Mouse (Mus musculus): Measurements from ENCODE around the gene Ccnb1ip1.
A peak's percentile ranks its signal among the peaks of the same experiment; 100 is the strongest.
"Not testable (repeated sequence)": the region's sequence is repeated elsewhere in the genome, so short reads cannot be mapped to it uniquely, and the experiment has no call there.

Gene Ccnb1ip1

GRCm38 (mm10) chr14:50807487-50808072 is at the start of gene Ccnb1ip1, which contains the start of gene Parp2:
TSS of gene Ccnb1ip1 (minus strand) at chr14:50807732.
TSS of gene Parp2 (plus strand) at chr14:50807841.
- peak; percentile 99 for DNase-seq

GRCm38 (mm10) chr14:50855788-50856187 is 48.3 kb upstream of the Ccnb1ip1 start:
- DNase-seq, result no peak

- peak; percentile 7 for DNase-seq
Observed at GRCm38 (mm10) chr14:50837236-50837635, 29.7 kb upstream of the Ccnb1ip1 start.

DNA sequence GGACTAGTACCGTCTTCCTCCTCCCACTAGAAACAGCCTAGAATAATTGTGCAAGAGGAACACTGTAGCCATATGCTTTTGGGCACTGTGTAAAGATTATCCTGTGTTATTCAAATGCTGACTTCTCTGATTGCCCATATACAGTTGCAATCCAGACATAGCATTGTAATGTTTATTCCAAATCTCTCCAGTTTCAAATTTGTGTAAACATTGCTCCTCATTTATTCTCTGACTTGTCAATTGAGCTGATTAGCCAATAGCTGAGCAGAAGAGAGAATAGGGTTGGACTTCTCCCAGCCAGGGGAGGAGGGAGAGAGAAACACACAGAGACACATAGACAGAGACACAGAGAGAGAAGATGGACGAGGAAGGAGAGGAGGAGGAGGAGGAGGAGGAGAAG is 26.9 kb upstream of the Ccnb1ip1 start:
- DNase-seq, result no peak

DNA sequence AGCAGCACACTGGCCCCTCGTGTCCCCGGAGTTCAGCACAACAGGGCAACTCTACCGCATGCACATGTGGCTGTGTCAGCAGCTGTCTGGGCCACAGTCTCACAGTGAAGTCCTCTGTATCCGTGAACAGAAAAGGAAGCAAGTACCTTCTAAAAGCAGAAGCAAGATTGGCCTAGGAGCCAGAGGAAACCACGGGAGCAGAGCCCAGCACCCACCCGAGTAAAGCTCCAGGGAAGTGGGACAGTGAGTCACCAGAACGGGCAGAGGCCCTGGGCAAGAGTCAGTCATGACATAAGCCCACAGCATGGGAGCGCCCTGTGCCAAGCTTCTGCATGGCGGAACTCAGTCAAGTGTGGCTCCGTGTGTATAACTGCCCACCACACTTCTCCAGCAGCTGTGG is 26.4 kb upstream of the Ccnb1ip1 start:
- DNase-seq, result no peak

GRCm38 (mm10) chr14:50829878-50830277 is 22.3 kb upstream of the Ccnb1ip1 start:
- DNase-seq, result no peak

DNA sequence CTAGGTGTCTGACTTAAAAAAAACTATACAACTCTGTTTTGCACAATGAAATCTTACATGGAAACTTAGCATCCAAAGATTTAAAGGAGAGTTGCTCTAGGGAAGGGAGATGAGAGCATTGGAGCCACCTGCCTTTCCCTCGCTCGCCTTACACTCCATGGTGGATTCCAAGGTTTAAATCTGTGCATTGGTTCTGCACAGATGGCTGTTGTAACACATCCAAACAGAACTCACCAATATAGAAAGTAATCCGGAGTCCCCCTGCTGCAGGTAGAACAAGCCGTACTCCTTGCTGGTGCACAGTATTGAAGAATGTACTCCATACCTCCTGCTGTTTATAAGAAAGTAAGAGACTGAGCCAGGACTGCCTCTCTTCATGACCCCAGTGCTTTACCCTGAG is 19.0 kb upstream of the Ccnb1ip1 start:
- DNase-seq, result no peak

- no peak for DNase-seq
Observed at GRCm38 (mm10) chr14:50824219-50824618, 16.7 kb upstream of the Ccnb1ip1 start.

DNA sequence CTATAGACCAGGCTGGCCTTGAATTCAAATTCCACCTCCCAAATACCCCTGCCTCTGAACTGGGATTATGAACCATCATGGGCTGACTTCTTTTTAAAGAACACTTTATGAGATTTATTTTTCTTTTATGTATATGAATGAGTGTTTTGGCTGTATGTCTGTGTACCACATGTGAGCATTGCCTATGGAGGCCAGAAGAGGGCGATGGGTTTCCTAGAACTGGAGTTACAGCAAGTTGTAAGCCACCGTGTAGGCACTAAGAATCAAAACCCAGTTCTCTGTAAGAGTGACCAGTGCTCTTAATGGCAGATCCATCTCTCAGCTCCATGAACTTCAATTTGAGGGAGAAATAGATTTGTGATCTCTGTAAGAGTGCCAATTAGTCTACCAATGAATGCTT is 15.7 kb upstream of the Ccnb1ip1 start:
- DNase-seq, result no peak

DNA sequence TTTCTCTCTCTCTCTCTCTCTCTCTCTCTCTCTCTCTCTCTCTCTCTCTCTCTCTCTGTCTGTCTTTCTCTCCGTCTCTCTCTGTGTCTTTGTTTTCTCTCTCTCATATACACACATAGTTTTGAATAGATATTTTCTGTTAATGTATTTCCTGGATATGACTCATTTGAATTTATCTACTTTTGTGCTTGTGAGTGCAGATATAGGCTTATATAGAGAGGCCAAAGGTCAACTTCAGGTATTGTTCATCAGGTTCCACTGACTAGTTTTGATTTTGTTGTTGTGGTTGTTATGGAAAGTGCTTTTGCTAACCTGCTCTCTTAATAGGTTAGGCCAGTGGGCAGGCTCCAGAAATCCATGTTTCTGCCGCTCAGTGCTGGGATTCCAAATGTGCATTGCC is 5.5 kb upstream of the Ccnb1ip1 start:
- no peak for DNase-seq

- not testable (repeated sequence) for DNase-seq
Observed at GRCm38 (mm10) chr14:50806469-50806868, 1.1 kb downstream of the Ccnb1ip1 start.

- DNase-seq, result no peak
Observed at GRCm38 (mm10) chr14:50804683-50805082, 2.8 kb downstream of the Ccnb1ip1 start.

- DNase-seq, result no peak
Observed at GRCm38 (mm10) chr14:50802843-50803562, 4.5 kb downstream of the Ccnb1ip1 start.

GRCm38 (mm10) chr14:50802441-50802840 is 5.1 kb downstream of the Ccnb1ip1 start:
- no peak for DNase-seq

DNA sequence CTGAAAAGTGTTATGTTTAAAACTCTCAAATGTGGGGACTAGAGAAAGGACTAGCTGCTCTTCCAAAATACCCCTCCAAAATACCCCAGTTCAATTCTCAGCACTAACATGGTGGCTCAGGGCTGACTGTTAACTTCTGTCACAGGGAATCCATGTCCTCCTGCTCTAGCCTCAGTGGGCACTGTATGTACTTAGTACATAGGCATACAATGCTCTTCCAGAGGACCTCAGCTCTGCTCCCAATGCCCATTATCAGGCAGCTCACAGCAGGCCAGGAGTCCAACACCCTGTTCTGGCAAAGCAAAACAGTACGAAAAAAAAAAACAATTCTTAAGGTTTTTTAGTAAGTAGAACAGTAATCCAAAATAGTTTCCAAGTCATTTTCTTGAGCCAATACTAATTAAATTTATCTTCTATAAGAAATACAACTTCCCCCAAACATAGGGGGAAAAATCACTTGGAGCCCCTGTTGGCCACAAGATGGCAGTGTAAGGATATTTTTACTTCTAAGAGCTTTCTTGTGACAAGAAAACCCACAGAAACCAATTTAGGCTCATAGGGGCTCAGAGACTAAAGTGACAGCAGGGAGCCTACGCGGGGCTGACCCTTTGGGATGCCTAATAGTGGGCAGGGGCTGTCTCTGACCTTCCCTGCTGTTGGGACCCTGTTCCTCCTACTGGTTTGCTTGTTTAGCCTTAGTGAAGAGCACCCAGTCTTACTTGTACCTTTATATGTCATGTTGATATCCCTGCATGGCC is 7.9 kb downstream of the Ccnb1ip1 start:
- peak; percentile 37 for DNase-seq

DNA sequence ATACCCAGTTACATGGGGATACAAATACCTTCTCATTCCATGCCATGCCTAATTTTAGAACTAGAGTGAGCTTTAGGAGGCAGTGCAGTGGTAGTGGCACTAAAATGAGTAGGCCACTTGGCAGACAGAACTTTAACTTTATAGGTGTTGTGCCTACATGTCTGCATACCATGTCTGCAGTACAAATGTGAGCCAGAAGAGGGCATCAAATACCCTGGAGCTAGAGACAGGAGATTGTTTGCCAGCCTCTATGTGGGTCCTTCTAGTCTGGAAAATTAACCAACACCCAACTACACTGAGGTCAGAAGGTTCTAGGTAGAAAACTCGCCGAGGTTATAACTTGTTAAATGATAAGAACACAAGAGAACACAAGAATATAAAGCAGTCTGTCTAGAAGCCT is 9.0 kb downstream of the Ccnb1ip1 start:
- peak; percentile 30 for DNase-seq

- DNase-seq, result no peak
Observed at GRCm38 (mm10) chr14:50796464-50796863, 11.1 kb downstream of the Ccnb1ip1 start.

GRCm38 (mm10) chr14:50795965-50796364 is 11.6 kb downstream of the Ccnb1ip1 start:
- no peak for DNase-seq

DNA sequence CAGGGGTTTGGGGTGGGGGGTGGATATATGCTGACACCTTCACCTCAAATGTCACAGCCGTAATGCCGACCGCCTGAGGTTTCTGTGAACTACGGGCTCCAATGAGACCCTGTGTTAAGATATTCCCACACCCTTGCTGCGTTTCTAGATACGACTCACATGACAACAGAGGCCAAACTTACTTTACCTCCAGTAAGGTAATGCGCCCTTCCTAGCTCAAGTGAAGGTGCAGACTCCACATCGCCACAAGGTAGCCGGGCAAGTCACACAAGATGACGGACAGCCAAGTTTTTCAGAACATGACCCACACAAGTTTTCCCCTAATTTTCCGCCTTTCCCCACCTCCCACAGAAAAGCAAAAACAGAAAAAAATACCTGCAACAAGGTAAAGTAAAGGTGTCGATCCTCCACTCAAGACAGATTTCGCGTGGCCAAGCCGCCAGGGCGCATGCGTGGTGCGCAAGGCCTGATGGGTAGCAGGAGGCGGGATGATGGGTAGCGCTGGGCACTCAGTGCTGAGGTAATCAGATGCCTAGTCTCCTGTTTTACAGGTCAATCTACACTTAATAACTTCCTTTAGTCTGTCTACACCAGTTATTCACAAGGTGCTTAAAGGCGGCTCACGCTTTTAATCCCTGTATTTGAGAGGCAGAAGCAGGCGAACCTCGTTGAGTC is 12.1 kb downstream of the Ccnb1ip1 start:
- no peak for DNase-seq

DNA sequence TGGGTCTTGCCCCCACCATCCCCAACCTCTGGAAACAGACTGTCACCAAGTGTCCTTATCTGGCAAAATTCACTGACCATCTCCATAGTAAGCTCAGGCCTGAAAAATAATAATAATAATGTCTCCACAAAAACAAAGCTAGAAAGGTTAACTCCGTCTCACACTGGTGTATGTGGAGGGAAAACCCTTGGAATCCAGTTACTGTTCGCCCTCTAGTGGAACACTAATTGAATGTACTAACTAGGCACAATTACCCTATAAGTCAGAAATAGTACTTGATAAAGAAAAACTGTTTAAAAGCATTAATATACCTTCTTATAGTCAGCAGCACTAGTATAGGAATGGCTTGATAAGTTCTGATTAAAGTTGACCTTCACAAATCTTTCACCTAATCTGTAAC is 19.4 kb downstream of the Ccnb1ip1 start:
- no peak for DNase-seq

GRCm38 (mm10) chr14:50785251-50785637 is 22.3 kb downstream of the Ccnb1ip1 start, which contains the start of gene Ttc5:
TSS of gene Ttc5 (minus strand) at chr14:50785519.
- peak; percentile 94 for DNase-seq

GRCm38 (mm10) chr14:50784391-50785250 is 22.9 kb downstream of the Ccnb1ip1 start:
- peak; percentile 13 for DNase-seq
